Mouse (Mus musculus) intestine, embryonic 14.5 days (tissue): ENCODE results near the gene Dnah9. TPM values are rescaled to one million over a fixed set of nuclear protein-coding genes. Genes with fewer than 3 reads are reported as not detected.
A peak's percentile ranks its signal among the peaks of the same experiment; 100 is the strongest.

ENCODE experiments used
- ATAC-seq: fragments of 200-750 bp; cut with Nextera tagmentation; replicated peaks from 2 replicates; pipeline ENCODE4 v1.8.0; 2017; ENCODE audit warnings: low read depth, moderate number of reproducible peaks, moderate TSS enrichment, moderate library complexity; ENCODE audit not compliant: low FRiP score, low TSS enrichment
- DNase-seq: peaks from one replicate; pipeline ENCODE4 v3.0.0-alpha.2; 2018; ENCODE audit warnings: low spot score
- H3K27ac ChIP-seq: fragments of 300-500 bp; sonication (generic); 2 replicates; pipeline ENCODE4 v1.5.1; 2014; ENCODE audit warnings: low read depth, mild to moderate bottlenecking, control low read depth
- H3K27me3 ChIP-seq: fragments of 300-500 bp; sonication (generic); replicated peaks from 2 replicates; pipeline ENCODE4 v1.6.1; 2014; ENCODE audit warnings: low read length, control low read depth; ENCODE audit not compliant: control insufficient read depth, insufficient read depth
- H3K36me3 ChIP-seq: fragments of 300-500 bp; sonication (generic); 2 replicates; pipeline ENCODE4 v1.6.1; 2014; ENCODE audit warnings: low read length, control low read depth; ENCODE audit not compliant: control insufficient read depth, insufficient read depth
- H3K4me1 ChIP-seq: fragments of 300-500 bp; sonication (generic); replicated peaks from 2 replicates; pipeline ENCODE4 v1.6.1; 2014; ENCODE audit warnings: low read length, control low read depth, mixed read lengths; ENCODE audit not compliant: control insufficient read depth, insufficient read depth
- H3K4me2 ChIP-seq: fragments of 300-500 bp; sonication (generic); 2 replicates; pipeline ENCODE4 v1.6.1; 2014; ENCODE audit warnings: low read length
- H3K4me3 ChIP-seq: fragments of 300-500 bp; sonication (generic); 2 replicates; pipeline ENCODE4 v1.5.1; 2014; ENCODE audit warnings: low read depth, low read length, control low read depth, mixed read lengths
- H3K9ac ChIP-seq: fragments of 300-500 bp; sonication (generic); 2 replicates; pipeline ENCODE4 v1.6.1; 2014; ENCODE audit warnings: mild to moderate bottlenecking, low read length
- H3K9me3 ChIP-seq: fragments of 300-500 bp; sonication (generic); 2 replicates; pipeline ENCODE4 v1.6.1; 2016; ENCODE audit warnings: low read length, control low read depth; ENCODE audit not compliant: control insufficient read depth
- WGBS: fragments of 180-500 bp; shearing (Covaris S2); extraction: QIAGEN DNeasy Blood & Tissue Kit; methylation state at CpG from one replicate; pipeline ENCODE4 v1.1.7; 2014; 5-methylcytosine and 5-hydroxymethylcytosine counted together
- polyA plus RNA-seq: library from polyadenylated mRNA; unstranded; fragments of >200 nt; fragmentation: Nextera tagmentation; extraction: Ambion mirVana; gene quantifications from 2 replicates; pipeline ENCODE4 v1.2.1, GENCODE M21; 2014

Gene Dnah9
- polyA plus RNA-seq: 0.15 and 0.22 TPM in 2 replicates

DNA sequence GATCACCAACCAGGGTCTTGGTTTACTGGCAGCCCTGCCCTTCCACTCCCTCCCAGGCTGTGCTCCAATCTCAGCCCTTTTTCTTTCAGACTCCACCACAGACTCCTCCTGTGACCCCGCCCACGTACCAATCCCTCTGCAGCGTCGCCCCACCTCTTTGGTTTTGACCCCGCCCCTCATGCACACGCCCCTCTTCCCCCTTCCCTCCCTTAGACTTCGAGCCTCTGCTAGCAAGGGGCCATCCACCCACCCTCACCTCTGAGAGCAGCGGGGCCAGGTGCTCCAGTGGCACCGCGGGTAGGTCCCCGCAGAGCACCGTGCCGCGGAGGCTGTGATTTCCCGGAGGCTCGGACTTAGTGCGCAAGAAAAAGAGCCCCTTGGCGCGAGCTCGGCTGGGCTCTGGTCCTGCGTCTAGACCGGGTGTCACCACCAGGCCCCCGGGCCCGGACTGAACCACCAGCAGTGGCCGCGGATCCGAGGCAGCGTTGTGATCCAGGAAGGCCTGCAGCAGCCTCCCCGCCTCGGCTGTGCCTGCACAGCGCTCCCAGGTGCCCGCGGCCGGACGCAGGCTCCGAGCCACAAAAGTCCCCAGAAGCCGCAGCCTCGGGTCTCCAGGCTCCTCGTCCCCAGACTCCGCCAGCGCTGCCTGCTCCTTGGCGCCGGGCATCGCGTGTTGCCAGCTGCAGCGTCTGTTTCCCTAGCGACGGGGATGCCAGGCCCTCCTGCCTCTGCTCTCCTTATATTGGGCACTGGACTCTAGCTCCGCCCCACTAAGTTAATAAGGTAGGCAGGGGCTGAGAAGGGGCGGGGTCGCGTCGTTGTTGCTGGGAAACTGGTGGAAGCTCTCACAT is at the start of gene Dnah9:
Gene Dnah9, minus strand, starts transcription at position 751 of the 851 bp plus-strand sequence.
- Histone ChIP-seq H3K4me2 (peak within 1 kb of the TSS; percentile 98), H3K4me3 (peak within 1 kb of the TSS; percentile 49), H3K27ac (no peak within 1 kb of the TSS), H3K9me3 (no peaks in the 10 kb centered on the region), H3K27me3 (peaks cover 13% of the 10 kb centered on the region), H3K36me3 (no peaks in the 10 kb centered on the region), H3K4me1 (0 out of 2 replicates have a peak, but pooled peaks cover 2% of the 10 kb centered on the region), H3K9ac (peak within 1 kb of the TSS; percentile 37)
- DNase-seq: peak; percentile 83
- ATAC-seq: peak; percentile 90
- under 1% methylated on average over 53 of the region's 53 CpGs for WGBS

DNA sequence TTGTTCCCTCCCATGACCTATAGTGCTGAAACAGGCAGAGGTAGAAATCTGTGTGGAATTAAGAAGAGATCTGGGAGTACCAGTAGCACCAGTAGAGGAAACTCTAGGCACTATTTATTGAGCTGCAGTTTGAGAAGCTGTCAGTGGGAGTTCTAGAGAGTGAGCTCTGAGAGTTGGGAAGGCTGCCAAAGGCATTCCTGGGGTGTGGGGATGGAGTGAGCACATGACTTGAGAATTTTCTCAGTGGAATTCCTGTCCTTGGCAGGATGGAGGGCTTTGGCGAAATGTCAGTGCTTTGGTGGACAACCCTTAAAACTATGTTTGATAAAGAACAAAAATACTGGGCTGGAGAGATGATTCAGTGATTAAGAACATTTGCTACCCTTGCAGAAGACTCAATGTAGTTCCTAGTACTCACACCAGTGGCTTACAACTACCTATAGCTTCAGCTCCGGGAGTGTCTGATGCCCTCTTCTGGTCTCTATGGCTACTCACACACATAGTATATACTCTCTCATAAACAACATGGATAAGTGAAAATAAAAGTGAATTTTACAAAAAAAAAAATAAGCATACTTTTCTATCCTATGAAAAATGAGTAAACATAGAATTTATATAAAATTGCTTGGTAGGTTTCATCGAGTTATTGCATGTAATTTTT is 20.4 kb upstream of the Dnah9 start:
- no peak for DNase-seq

DNA sequence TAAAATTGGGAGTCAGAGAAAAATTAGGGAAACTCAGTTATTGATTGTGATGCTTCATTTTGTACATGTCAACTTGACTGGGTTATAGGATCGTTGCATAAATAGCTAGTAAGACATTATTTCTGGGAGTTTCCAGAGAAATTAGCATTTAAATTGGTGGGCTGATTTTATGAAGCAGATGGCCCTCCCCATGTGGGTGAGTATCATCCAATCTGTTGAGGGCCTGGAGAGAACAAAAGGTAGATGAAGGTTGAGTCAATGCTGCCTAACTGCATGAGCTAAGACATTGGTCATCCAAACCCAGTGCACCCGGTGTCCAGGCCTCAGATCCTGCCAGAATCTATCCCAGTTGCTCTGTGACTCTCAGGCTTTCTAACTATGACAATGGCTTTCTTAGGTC is 19.8 kb upstream of the Dnah9 start:
- Histone ChIP-seq H3K9me3 (no peaks in the 10 kb centered on the region), H3K4me1 (0 out of 2 replicates have a peak, but pooled peaks cover 4% of the 10 kb centered on the region), H3K4me3 (no peak overlapping the region), H3K27me3 (no peaks in the 10 kb centered on the region), H3K36me3 (no peaks in the 10 kb centered on the region), H3K9ac (no peak overlapping the region), H3K27ac (no peak overlapping the region), H3K4me2 (no peak overlapping the region)
- DNase-seq (no peak), ATAC-seq (no peak)
- WGBS: 87% methylated on average over 2 of the region's 2 CpGs

More for the DNA sequence above, 20.4 kb upstream of the Dnah9 start:
- 72% methylated on average over 3 of the region's 3 CpGs for WGBS
- Histone ChIP-seq H3K27me3 (no peaks in the 10 kb centered on the region), H3K9me3 (no peaks in the 10 kb centered on the region), H3K4me1 (0 out of 2 replicates have a peak, but pooled peaks cover 4% of the 10 kb centered on the region), H3K4me3 (no peak overlapping the region), H3K9ac (no peak overlapping the region), H3K27ac (no peak overlapping the region), H3K36me3 (no peaks in the 10 kb centered on the region), H3K4me2 (no peak overlapping the region)
- no peak for ATAC-seq

DNA sequence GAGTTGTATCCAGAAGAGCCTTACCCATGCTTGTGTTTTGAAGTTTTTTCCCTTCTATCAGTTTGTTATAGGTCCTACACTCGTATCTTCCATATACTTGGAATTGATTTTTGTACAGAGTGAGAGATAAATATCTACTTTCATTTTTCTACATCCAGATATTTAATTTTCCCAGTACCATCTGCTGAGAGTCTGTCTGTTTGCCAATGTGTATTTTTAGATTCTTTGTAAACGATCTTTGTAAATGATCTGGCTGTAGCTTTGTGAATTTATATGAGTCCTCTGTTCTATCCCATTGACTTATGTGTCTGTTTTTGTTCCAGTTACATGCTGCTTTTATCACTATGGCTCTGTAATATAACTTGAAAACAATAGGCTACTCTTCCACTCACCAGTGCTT is 9.4 kb upstream of the Dnah9 start:
- whole genome bisulfite sequencing: 52% methylated on average over 2 of the region's 2 CpGs
- Histone ChIP-seq H3K36me3 (no peaks in the 10 kb centered on the region), H3K9ac (no peak overlapping the region), H3K27me3 (no peaks in the 10 kb centered on the region), H3K4me3 (no peak overlapping the region), H3K27ac (no peak overlapping the region), H3K9me3 (no peaks in the 10 kb centered on the region), H3K4me1 (no peaks in the 10 kb centered on the region), H3K4me2 (no peak overlapping the region)
- DNase-seq (no peak), ATAC-seq (no peak)

DNA sequence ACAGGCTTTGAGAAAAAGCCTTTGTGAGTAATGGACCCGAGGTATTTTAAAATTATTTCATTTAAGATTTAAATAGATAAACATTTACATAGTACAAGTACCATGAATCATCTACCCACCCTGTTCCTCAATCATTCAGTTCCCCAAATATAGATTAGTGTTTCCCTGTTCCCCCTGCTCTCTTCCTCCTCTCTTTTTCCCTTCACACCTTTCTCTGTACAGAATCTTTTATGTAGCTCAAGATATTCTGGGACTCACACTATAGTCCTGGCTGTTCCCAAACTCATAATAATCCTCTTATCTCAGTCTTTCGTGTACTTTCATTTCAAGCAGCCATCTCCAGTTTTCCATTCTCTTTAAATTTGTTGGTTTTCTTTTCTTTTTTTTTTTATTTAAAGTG is 4.3 kb downstream of the Dnah9 start:
- no peak for DNase-seq
- Histone ChIP-seq H3K9ac (no peak overlapping the region), H3K9me3 (no peaks in the 10 kb centered on the region), H3K4me2 (no peak overlapping the region), H3K27me3 (peaks cover 7% of the 10 kb centered on the region; the same call in 1 of the 2 replicates), H3K4me3 (no peak overlapping the region), H3K27ac (no peak overlapping the region), H3K4me1 (0 out of 2 replicates have a peak, but pooled peaks cover 2% of the 10 kb centered on the region), H3K36me3 (no peaks in the 10 kb centered on the region)
- whole genome bisulfite sequencing: 78% methylated on average over 2 of the region's 2 CpGs
- ATAC-seq: no peak

DNA sequence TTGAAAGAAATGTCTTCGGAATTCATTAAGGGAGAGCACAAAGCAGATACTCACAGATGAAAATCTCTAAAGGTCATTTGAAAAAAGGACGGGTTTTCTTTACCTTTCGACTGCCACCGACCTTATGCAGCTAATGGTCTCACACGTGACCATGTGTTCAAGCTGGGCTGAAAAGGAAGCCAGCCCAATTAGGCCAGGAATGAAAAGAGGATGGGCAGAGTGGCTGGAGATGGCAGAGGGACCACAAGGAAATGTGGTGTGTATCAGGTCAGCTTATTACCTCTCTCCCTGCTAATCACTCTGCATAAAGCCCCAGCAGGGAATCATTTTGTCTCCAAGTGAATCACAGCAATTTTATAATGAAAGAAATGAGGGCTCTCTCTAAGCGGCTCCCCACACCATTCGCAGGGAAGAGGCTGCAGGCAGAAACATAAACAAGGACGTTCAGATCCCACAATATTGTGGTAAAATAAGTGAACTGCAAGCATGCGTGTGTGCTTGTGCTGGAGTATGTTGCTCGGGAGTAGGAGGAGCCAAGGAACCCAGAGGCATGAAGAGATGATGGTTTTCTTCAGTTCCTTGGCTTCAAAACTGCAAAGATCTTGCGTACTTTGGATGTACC is 27.6 kb downstream of the Dnah9 start:
- no peaks in the 10 kb centered on the region for H3K4me1 ChIP-seq
- no peak for ATAC-seq
- H3K4me2 ChIP-seq: no peak overlapping the region
- H3K4me3 ChIP-seq: no peak overlapping the region
- DNase-seq: no peak
- H3K9ac ChIP-seq: no peak overlapping the region
- no peaks in the 10 kb centered on the region for H3K36me3 ChIP-seq
- H3K27me3 ChIP-seq: no peaks in the 10 kb centered on the region
- 68% methylated on average over 11 of the region's 11 CpGs for WGBS
- no peak overlapping the region for H3K27ac ChIP-seq
- no peaks in the 10 kb centered on the region for H3K9me3 ChIP-seq

DNA sequence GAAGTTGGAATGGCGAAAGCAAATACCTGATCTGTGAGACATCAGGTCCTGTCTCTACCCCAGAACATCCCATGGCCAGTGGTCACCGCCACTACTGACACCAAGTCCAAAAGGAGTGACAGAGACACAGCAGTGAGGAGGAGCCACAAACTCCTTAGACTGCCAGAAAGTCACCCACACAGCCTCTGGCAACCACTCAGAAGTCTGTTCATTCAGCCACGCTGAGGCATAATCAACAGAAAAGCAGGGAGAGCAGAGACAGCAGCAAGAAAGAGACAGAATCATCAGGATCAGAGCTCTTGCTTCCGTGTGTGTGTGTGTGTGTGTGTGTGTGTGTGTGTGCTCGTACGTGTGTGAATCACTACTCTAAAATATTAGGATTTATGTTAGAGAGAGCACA is 33.5 kb downstream of the Dnah9 start:
- 82% methylated on average over 6 of the region's 6 CpGs for WGBS

DNA sequence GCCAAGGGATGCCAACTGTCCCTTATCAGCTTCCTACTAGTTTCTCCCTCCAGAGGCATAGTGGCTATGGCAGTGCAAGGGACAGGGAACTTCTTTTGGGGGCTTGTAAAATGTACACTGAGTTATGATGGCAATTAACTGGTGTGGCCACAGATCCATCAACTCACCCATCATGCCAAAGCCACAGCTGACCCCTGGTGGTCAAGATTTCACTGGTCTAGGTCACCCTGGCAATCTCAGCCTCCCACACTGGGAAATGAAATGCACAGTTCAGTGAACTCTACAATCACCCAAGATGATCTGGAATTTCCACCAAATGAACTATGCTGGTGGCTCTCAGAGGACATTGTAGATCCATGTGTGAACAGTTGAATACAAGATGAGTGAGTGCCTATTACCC is 42.2 kb downstream of the Dnah9 start:
- ATAC-seq (no peak), DNase-seq (no peak)
- H3K36me3 ChIP-seq: no peaks in the 10 kb centered on the region
- H3K27ac ChIP-seq: no peak overlapping the region
- H3K27me3 ChIP-seq: no peaks in the 10 kb centered on the region
- H3K4me2 ChIP-seq: no peak overlapping the region
- H3K4me3 ChIP-seq: no peak overlapping the region
- H3K9ac ChIP-seq: no peak overlapping the region
- H3K4me1 ChIP-seq: no peaks in the 10 kb centered on the region
- no peaks in the 10 kb centered on the region for H3K9me3 ChIP-seq

More for the DNA sequence above, 33.5 kb downstream of the Dnah9 start:
- H3K4me1 ChIP-seq: no peaks in the 10 kb centered on the region
- DNase-seq (no peak), ATAC-seq (no peak)
- H3K9ac ChIP-seq: no peak overlapping the region
- no peak overlapping the region for H3K4me2 ChIP-seq
- H3K36me3 ChIP-seq: no peaks in the 10 kb centered on the region
- no peak overlapping the region for H3K27ac ChIP-seq
- no peaks in the 10 kb centered on the region for H3K9me3 ChIP-seq
- no peaks in the 10 kb centered on the region for H3K27me3 ChIP-seq
- H3K4me3 ChIP-seq: no peak overlapping the region
